In the genomic region with DNA sequence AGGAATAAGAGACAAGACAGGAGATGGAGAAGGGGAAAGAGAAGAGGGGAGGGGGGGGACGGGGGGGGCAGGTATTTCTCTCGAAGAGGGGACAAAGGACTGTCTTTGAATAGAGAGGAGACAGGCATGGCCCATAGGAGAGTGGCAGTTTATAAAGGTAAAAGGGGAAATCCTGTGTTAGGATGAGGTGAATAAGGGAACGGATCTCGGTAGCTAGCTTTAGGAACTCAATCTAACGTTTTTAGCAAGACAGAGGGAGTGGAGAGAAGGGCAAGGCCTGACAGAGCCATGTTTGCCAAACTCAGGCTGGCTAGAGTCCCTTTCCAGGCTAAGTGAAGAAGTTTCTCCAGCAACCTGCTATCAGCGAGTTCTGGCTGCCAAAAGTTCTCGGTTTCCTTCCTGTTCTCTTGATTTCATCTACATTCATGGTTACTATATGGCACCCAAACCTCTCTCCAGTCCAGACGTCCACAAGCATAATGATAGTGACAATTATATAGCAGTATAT, we compare ENCODE assay signal across 9 mouse cellular contexts. TPM values are rescaled to one million over a fixed set of nuclear protein-coding genes. Genes with fewer than 3 reads are reported as not detected.
DNase-seq lines count a peak whose midpoint lies in the region; ATAC-seq and TF ChIP-seq lines count a peak whose summit lies in the region.
"Had no signal": no experiment of that assay in that cellular context is flagged by ENCODE, and none has a peak within 500 bp of the region (broad histone marks: within the 10 kb centered on the region; RNA-seq: fewer than 3 reads in every experiment).

No protein-coding gene starts in this region.

- H3K9ac ChIP-seq in kidney, embryonic 15.5 days: peak overlapping the region; percentile 83
- H3K9ac ChIP-seq in hindbrain, embryonic 14.5 days: peak overlapping the region; percentile 73; the same call in 1 of the 2 replicates
- peak overlapping the region; percentile 75 for H3K9ac ChIP-seq in midbrain, embryonic 14.5 days (replicated peaks; ENCODE audit: low read length)

- H3K4me1 ChIP-seq in kidney, embryonic 15.5 days: peaks cover 16% of the 10 kb centered on the region
- H3K4me1 ChIP-seq in bone marrow macrophage, adult 2 months (ENCODE audit: control insufficient read depth, insufficient read depth, low read length): peaks cover 27% of the 10 kb centered on the region
- H3K4me1 ChIP-seq in hindbrain, embryonic 14.5 days (replicated peaks; ENCODE audit: control insufficient read depth, insufficient read depth, low read length): peaks cover 12% of the 10 kb centered on the region; the same call in 1 of the 2 replicates
- peaks cover 6% of the 10 kb centered on the region for H3K4me1 ChIP-seq in midbrain, embryonic 14.5 days (ENCODE audit: control insufficient read depth, insufficient read depth, low read length)

- DNase-seq in kidney, adult 8-10 months: no peak
- DNase-seq in hindbrain, embryonic 14.5 days (ENCODE audit: low spot score): no peak
- no peak for DNase-seq in midbrain, embryonic 14.5 days
- no peak for DNase-seq in adrenal gland, postnatal 25 days
- DNase-seq in left cerebral cortex, adult 8-10 months (ENCODE audit: low spot score in 2 of 2): no peak

- no peak for TF ChIP-seq CTCF in bone marrow macrophage, adult 2 months (IDR thresholded peaks at IDR 0.05; ENCODE audit: low read depth, low read length)

- H3K27ac ChIP-seq in kidney, embryonic 15.5 days: peak overlapping the region; percentile 93
- H3K27ac ChIP-seq in bone marrow macrophage, adult 2 months (ENCODE audit: insufficient read depth, low read depth, low read length): no peak overlapping the region
- peak overlapping the region; percentile 90; the same call in 1 of the 2 replicates for H3K27ac ChIP-seq in hindbrain, embryonic 14.5 days
- H3K27ac ChIP-seq in midbrain, embryonic 14.5 days (replicated peaks; ENCODE audit: low read depth, low read length): peak overlapping the region; percentile 81

- H3K27me3 ChIP-seq in kidney, embryonic 15.5 days: 0 out of 2 replicates have a peak, but pooled peaks cover 2% of the 10 kb centered on the region
- H3K27me3 ChIP-seq in hindbrain, embryonic 14.5 days (ENCODE audit: control insufficient read depth, insufficient read depth, low read length): no peaks in the 10 kb centered on the region
- no peaks in the 10 kb centered on the region for H3K27me3 ChIP-seq in midbrain, embryonic 14.5 days (ENCODE audit: control insufficient read depth, insufficient read depth, low read length)

- peak overlapping the region; percentile 77 for H3K4me2 ChIP-seq in kidney, embryonic 15.5 days
- peak overlapping the region; percentile 69 for H3K4me2 ChIP-seq in hindbrain, embryonic 14.5 days (replicated peaks)
- peak overlapping the region; percentile 67 for H3K4me2 ChIP-seq in midbrain, embryonic 14.5 days (ENCODE audit: low read length)

- 48% methylated on average over 8 of the region's 8 CpGs for WGBS in kidney, embryonic 15.5 days
- WGBS in hindbrain, embryonic 14.5 days: 51% methylated on average over 8 of the region's 8 CpGs
- WGBS in midbrain, embryonic 14.5 days: 47% methylated on average over 8 of the region's 8 CpGs

- no peak for TF ChIP-seq POLR2A in bone marrow macrophage, adult 2 months (IDR thresholded peaks at IDR 0.05; ENCODE audit: borderline replicate concordance, low read depth, low read length)

- peaks cover 26% of the 10 kb centered on the region for H3K36me3 ChIP-seq in kidney, embryonic 15.5 days
- peaks cover 24% of the 10 kb centered on the region for H3K36me3 ChIP-seq in hindbrain, embryonic 14.5 days (replicated peaks; ENCODE audit: control insufficient read depth, insufficient read depth)
- peaks cover 21% of the 10 kb centered on the region for H3K36me3 ChIP-seq in midbrain, embryonic 14.5 days (ENCODE audit: control insufficient read depth, insufficient read depth, low read length)

- ATAC-seq in kidney, embryonic 15.5 days (replicated peaks; ENCODE audit: low FRiP score): no peak
- no peak; the same call in 1 of the 2 replicates for ATAC-seq in hindbrain, embryonic 14.5 days (ENCODE audit: low FRiP score)
- 0 out of 2 replicates have a peak, but pooled peaks have one; percentile 9 for ATAC-seq in midbrain, embryonic 14.5 days (ENCODE audit: low FRiP score, low TSS enrichment)
- no peak for ATAC-seq in monocyte, adult 5-6 weeks (replicated peaks; ENCODE audit: insufficient number of reproducible peaks, low FRiP score, low TSS enrichment, poor library complexity, severe bottlenecking)

- no peaks in the 10 kb centered on the region for H3K9me3 ChIP-seq in kidney, embryonic 15.5 days (replicated peaks)
- H3K9me3 ChIP-seq in hindbrain, embryonic 14.5 days (ENCODE audit: control insufficient read depth, low read length): no peaks in the 10 kb centered on the region
- H3K9me3 ChIP-seq in midbrain, embryonic 14.5 days (ENCODE audit: control insufficient read depth, low read length): no peaks in the 10 kb centered on the region

- peak overlapping the region; percentile 88 for H3K4me3 ChIP-seq in kidney, embryonic 15.5 days (replicated peaks)
- H3K4me3 ChIP-seq in bone marrow macrophage, adult 2 months (ENCODE audit: insufficient read depth, low read length): 0 out of 2 replicates have a peak overlapping the region, but pooled peaks have one; percentile 76
- H3K4me3 ChIP-seq in hindbrain, embryonic 14.5 days (replicated peaks; ENCODE audit: low read length): peak overlapping the region; percentile 66
- H3K4me3 ChIP-seq in midbrain, embryonic 14.5 days (replicated peaks; ENCODE audit: low read depth, low read length): peak overlapping the region; percentile 73

RNA-seq across cellular contexts. Expression of gene Rabggta, which starts 0.4 kb away (rescaled TPM):
- 37.6 and 41.8 TPM in 2 replicates for polyA plus RNA-seq in kidney, embryonic 15.5 days (2015; fragmentation: Nextera tagmentation; extraction: Ambion mirVana)
- polyA plus RNA-seq in bone marrow macrophage, adult 2 months (2012; ENCODE audit: insufficient read depth, insufficient read length, missing spikeins): 28.2 and 29.4 TPM in 2 replicates
- 46.2 and 48.8 TPM in 2 replicates for polyA plus RNA-seq in hindbrain, embryonic 14.5 days (2014; fragmentation: Nextera tagmentation; extraction: Ambion mirVana)
- 39.4 and 48.5 TPM in 2 replicates for polyA plus RNA-seq in midbrain, embryonic 14.5 days (2014; fragmentation: Nextera tagmentation; extraction: Ambion mirVana)
- 19.8 to 29.6 TPM (median 20.8 TPM) in 3 replicates for total RNA-seq in monocyte, adult 5-6 weeks (2017)
- 23.7 and 28.1 TPM in 2 replicates for total RNA-seq in adrenal gland, postnatal 25 days (2021)
- 10 to 100 TPM; 52.2 to 54.7 (median 54.0) TPM for total RNA-seq in left cerebral cortex, adult 8-10 months (2022)

RNA-seq across cellular contexts. Expression of gene Tgm1, which starts 8.8 kb away (rescaled TPM):
- polyA plus RNA-seq in kidney, embryonic 15.5 days (2015; fragmentation: Nextera tagmentation; extraction: Ambion mirVana): 2.1 TPM in 2 replicates
- polyA plus RNA-seq in bone marrow macrophage, adult 2 months (2012; ENCODE audit: insufficient read depth, insufficient read length, missing spikeins): 0.59 and 1.1 TPM in 2 replicates
- 0.14 and 0.25 TPM in 2 replicates for polyA plus RNA-seq in hindbrain, embryonic 14.5 days (2014; fragmentation: Nextera tagmentation; extraction: Ambion mirVana)
- 0.14 and 0.36 TPM in 2 replicates for polyA plus RNA-seq in midbrain, embryonic 14.5 days (2014; fragmentation: Nextera tagmentation; extraction: Ambion mirVana)
- 0.49 to 4.7 TPM (median 1.5 TPM) in 3 replicates for total RNA-seq in monocyte, adult 5-6 weeks (2017)
- total RNA-seq in adrenal gland, postnatal 25 days (2021): not detected in 2 replicates
- total RNA-seq in left cerebral cortex, adult 8-10 months (2022): 1 to 10 TPM in 2 of 4 experiments, not detected in 2; 1.1 to 1.4 TPM
- total RNA-seq: gastrocnemius, postnatal 25 days had no signal

RNA-seq across cellular contexts. Expression of gene Dhrs1, which starts 23.0 kb away (rescaled TPM):
- 94.5 and 94.7 TPM in 2 replicates for polyA plus RNA-seq in kidney, embryonic 15.5 days (2015; fragmentation: Nextera tagmentation; extraction: Ambion mirVana)
- polyA plus RNA-seq in bone marrow macrophage, adult 2 months (2012; ENCODE audit: insufficient read depth, insufficient read length, missing spikeins): 117 and 120 TPM in 2 replicates
- 70.8 and 72.3 TPM in 2 replicates for polyA plus RNA-seq in hindbrain, embryonic 14.5 days (2014; fragmentation: Nextera tagmentation; extraction: Ambion mirVana)
- 60.1 and 65.1 TPM in 2 replicates for polyA plus RNA-seq in midbrain, embryonic 14.5 days (2014; fragmentation: Nextera tagmentation; extraction: Ambion mirVana)
- total RNA-seq in monocyte, adult 5-6 weeks (2017): 23.7 to 32.1 TPM (median 30.6 TPM) in 3 replicates
- 75.8 and 77.4 TPM in 2 replicates for total RNA-seq in adrenal gland, postnatal 25 days (2021)
- total RNA-seq in left cerebral cortex, adult 8-10 months (2022): 100 to 1,000 TPM in 2 of 4 experiments, 10 to 100 TPM in 2; 86.1 to 119 (median 97.8) TPM

RNA-seq across cellular contexts. Expression of gene Nop9, which starts 23.0 kb away (rescaled TPM):
- polyA plus RNA-seq in kidney, embryonic 15.5 days (2015; fragmentation: Nextera tagmentation; extraction: Ambion mirVana): 38.6 and 43.4 TPM in 2 replicates
- 17.1 and 22.1 TPM in 2 replicates for polyA plus RNA-seq in bone marrow macrophage, adult 2 months (2012; ENCODE audit: insufficient read depth, insufficient read length, missing spikeins)
- 31.4 and 33.0 TPM in 2 replicates for polyA plus RNA-seq in hindbrain, embryonic 14.5 days (2014; fragmentation: Nextera tagmentation; extraction: Ambion mirVana)
- polyA plus RNA-seq in midbrain, embryonic 14.5 days (2014; fragmentation: Nextera tagmentation; extraction: Ambion mirVana): 25.0 and 31.2 TPM in 2 replicates
- total RNA-seq in monocyte, adult 5-6 weeks (2017): 11.9 to 15.0 TPM (median 13.8 TPM) in 3 replicates
- 20.9 and 24.4 TPM in 2 replicates for total RNA-seq in adrenal gland, postnatal 25 days (2021)
- total RNA-seq in left cerebral cortex, adult 8-10 months (2022): 10 to 100 TPM in 3 of 4 experiments, 1 to 10 TPM in 1; 9.7 to 11.8 (median 11.0) TPM

RNA-seq across cellular contexts. Expression of gene Cideb, which starts 35.8 kb away (rescaled TPM):
- polyA plus RNA-seq in kidney, embryonic 15.5 days (2015; fragmentation: Nextera tagmentation; extraction: Ambion mirVana): 10.0 and 11.2 TPM in 2 replicates
- polyA plus RNA-seq in bone marrow macrophage, adult 2 months (2012; ENCODE audit: insufficient read depth, insufficient read length, missing spikeins): 0.67 TPM in 1 of 2 replicates, not detected in the other
- polyA plus RNA-seq in hindbrain, embryonic 14.5 days (2014; fragmentation: Nextera tagmentation; extraction: Ambion mirVana): not detected in 2 replicates
- polyA plus RNA-seq in midbrain, embryonic 14.5 days (2014; fragmentation: Nextera tagmentation; extraction: Ambion mirVana): 0.18 and 0.19 TPM in 2 replicates
- total RNA-seq in monocyte, adult 5-6 weeks (2017): 1.0 to 1.3 TPM in 2 of 3 replicates, not detected in the other
- 0.79 and 2.9 TPM in 2 replicates for total RNA-seq in adrenal gland, postnatal 25 days (2021)
- total RNA-seq in left cerebral cortex, adult 8-10 months (2022): 1 to 10 TPM; 1.5 to 3.1 (median 2.4) TPM
- total RNA-seq: gastrocnemius, postnatal 25 days had no signal
